12 mouse cellular contexts compared by ENCODE assay signal in the genomic region with DNA sequence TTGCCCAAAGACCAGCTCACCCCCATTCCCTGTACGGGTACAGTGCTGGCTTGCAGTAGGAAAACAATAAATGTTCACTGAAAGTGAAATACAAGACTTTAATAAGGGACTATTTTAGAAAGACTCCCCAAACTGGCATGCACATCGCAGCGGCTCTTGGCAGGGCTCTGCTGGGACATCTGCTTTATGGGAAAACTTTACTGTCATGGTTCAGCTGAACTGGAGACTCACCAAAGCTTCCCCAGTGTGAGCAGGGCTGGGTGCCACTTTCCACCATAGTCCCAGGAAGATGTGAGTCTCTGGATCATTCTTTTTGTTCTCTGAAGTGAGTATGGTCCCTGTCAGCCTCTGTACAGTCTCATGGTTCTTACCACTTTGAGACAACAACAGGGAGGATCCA.
A peak's percentile ranks its signal among the peaks of the same experiment; 100 is the strongest.
DNase-seq lines count a peak whose midpoint lies in the region; ATAC-seq and TF ChIP-seq lines count a peak whose summit lies in the region.
"Had no signal": no experiment of that assay in that cellular context is flagged by ENCODE, and none has a peak within 500 bp of the region (broad histone marks: within the 10 kb centered on the region; RNA-seq: fewer than 3 reads in every experiment).

No protein-coding gene starts in this region.

- no peaks in the 10 kb centered on the region for H3K4me1 ChIP-seq in liver, embryonic 11.5 days (replicated peaks; ENCODE audit: control insufficient read depth, insufficient read depth, low read length)

- DNase-seq in frontal cortex, adult 2 months (ENCODE audit: extremely low spot score in 1 of 2, low spot score in 1 of 2): no peak
- DNase-seq in left cerebral cortex, postnatal 4 days: peak; percentile 81
- no peak for DNase-seq in left cerebral cortex, postnatal 25 days (ENCODE audit: low spot score in 2 of 2)
- DNase-seq in cerebellum, adult 9-11 months: peak; percentile 23
- DNase-seq in kidney, adult 18-20 months: no peak
- no peak for DNase-seq in liver, embryonic 11.5 days (ENCODE audit: low spot score)
- DNase-seq: spleen, adult 18-20 months; thymus, postnatal 25 days had no signal

- intact Hi-C loops in left cerebral cortex, postnatal 4 days (cut with DNase I): no loop called here
- intact Hi-C loops in left cerebral cortex, postnatal 25 days (cut with DNase I): loop anchor here (10.0 kb wide), 1 partner anchor 97 kb away; the partner anchor contains the start of gene Shisa2

- H3ac ChIP-seq in myocyte (ENCODE audit: control insufficient read depth, insufficient read length): no peak overlapping the region

- H3K9ac ChIP-seq in liver, embryonic 11.5 days (ENCODE audit: low read depth, low read length): no peak overlapping the region
- H3K9ac ChIP-seq: liver, embryonic 14.5 days had no signal

- H3K4me3 ChIP-seq in myocyte: no peak overlapping the region
- H3K4me3 ChIP-seq in liver, embryonic 11.5 days (ENCODE audit: low read depth, low read length): no peak overlapping the region

- H3K4me2 ChIP-seq in myocyte (ENCODE audit: low read depth): peak overlapping the region; percentile 58
- H3K4me2 ChIP-seq in liver, embryonic 11.5 days: no peak overlapping the region
- H3K4me2 ChIP-seq: midbrain, embryonic 11.5 days had no signal

- TF ChIP-seq POLR2A in myocyte (IDR thresholded peaks at IDR 0.05; ENCODE audit: insufficient read length, low read depth): no peak

- ATAC-seq in frontal cortex, adult (ENCODE audit: low TSS enrichment): peak; percentile 54
- no peak for ATAC-seq in liver, embryonic 11.5 days (replicated peaks; ENCODE audit: low FRiP score)

- H3K9me3 ChIP-seq in liver, embryonic 11.5 days (ENCODE audit: control insufficient read depth, low read length): no peaks in the 10 kb centered on the region

- H3K27ac ChIP-seq in liver, embryonic 11.5 days (ENCODE audit: low read depth, low read length): no peak overlapping the region
- H3K27ac ChIP-seq: liver, embryonic 14.5 days had no signal

- no peaks in the 10 kb centered on the region for H3K36me3 ChIP-seq in myocyte (ENCODE audit: control insufficient read depth, insufficient read depth)
- H3K36me3 ChIP-seq in liver, embryonic 11.5 days (ENCODE audit: control insufficient read depth, insufficient read depth, low read length): no peaks in the 10 kb centered on the region

- no peaks in the 10 kb centered on the region for H3K27me3 ChIP-seq in myocyte (ENCODE audit: control insufficient read depth, insufficient read depth, insufficient read length)
- H3K27me3 ChIP-seq in liver, embryonic 11.5 days (replicated peaks; ENCODE audit: control insufficient read depth, insufficient read depth, low read length): no peaks in the 10 kb centered on the region

- H3K79me2 ChIP-seq in myocyte (ENCODE audit: control insufficient read depth, insufficient read depth): no peaks in the 10 kb centered on the region

- WGBS in liver, embryonic 11.5 days: 85% methylated on average over 3 of the region's 3 CpGs

TF ChIP-seq in myocyte, 11 proteins besides CTCF, POLR2A, EP300 and RAD21:
- no peak for TF ChIP-seq E2F4 (IDR thresholded peaks at IDR 0.05; ENCODE audit: insufficient read depth)
- TF ChIP-seq MYOD1 (IDR thresholded peaks at IDR 0.05; ENCODE audit: control insufficient read depth in 1 of 3, insufficient read length in 2 of 3, low read depth in 2 of 3): no peak
- no peak for TF ChIP-seq TCF3 (IDR thresholded peaks at IDR 0.05; ENCODE audit: insufficient read length, low read depth)
- no peak for TF ChIP-seq SRF (IDR thresholded peaks at IDR 0.05; ENCODE audit: control insufficient read depth, insufficient read length, low read depth)
- no peak for TF ChIP-seq MAX (IDR thresholded peaks at IDR 0.05; ENCODE audit: low read depth)
- no peak for TF ChIP-seq USF1 (IDR thresholded peaks at IDR 0.05; ENCODE audit: low read depth)
- TF ChIP-seq CEBPB (IDR thresholded peaks at IDR 0.05; ENCODE audit: insufficient read depth, poor library complexity, severe bottlenecking): no peak
- TF ChIP-seq REST (IDR thresholded peaks at IDR 0.05; ENCODE audit: insufficient read depth, insufficient read length): no peak
- no peak for TF ChIP-seq MYOG (IDR thresholded peaks at IDR 0.05; ENCODE audit: control insufficient read depth in 1 of 3, insufficient read depth in 1 of 3, insufficient read length in 2 of 3, low read depth in 2 of 3)
- TF ChIP-seq TCF12 (IDR thresholded peaks at IDR 0.05; ENCODE audit: insufficient read depth, poor library complexity, severe bottlenecking): no peak
- no peak for TF ChIP-seq POLR2AphosphoS2 (IDR thresholded peaks at IDR 0.05; ENCODE audit: insufficient read length, low read depth)

Comparison
In these comparisons a context has a peak if more than half of its experiments do, and no peak if none do; other contexts are left out.
1. DNase-seq: peak in left cerebral cortex, postnatal 4 days (single experiment) and cerebellum, adult 9-11 months (single experiment); none in frontal cortex, adult 2 months (0 of 2), left cerebral cortex, postnatal 25 days (0 of 2), kidney, adult 18-20 months (single experiment) and liver, embryonic 11.5 days (single experiment).